Mouse (Mus musculus) lung, postnatal 0 days (tissue): ENCODE measurements at regions not wholly inside any gene's neighbourhood (a gene's known extent, or its start where the extent isn't known, plus 50 kb on each side); places are given as distances from the start of the nearest gene placed in this dataset.

Experiments
- CTCF ChIP-seq: IDR thresholded peaks from 2 replicates; pipeline ENCODE4 v1.5.1; 2016; ENCODE audit warnings: antibody characterized with exemption, mild to moderate bottlenecking
- EP300 ChIP-seq: IDR thresholded peaks from 2 replicates; pipeline ENCODE4 v1.6.1; 2016; ENCODE audit warnings: antibody characterized with exemption, mild to moderate bottlenecking, control low read depth

GRCm38 (mm10) chr9:61199891-61200290 is 172.3 kb upstream of the Tle3 start:
- no peak for TF ChIP-seq CTCF
- no peak for TF ChIP-seq EP300
